ENCODE assay signal across 17 mouse cellular contexts in the genomic region with DNA sequence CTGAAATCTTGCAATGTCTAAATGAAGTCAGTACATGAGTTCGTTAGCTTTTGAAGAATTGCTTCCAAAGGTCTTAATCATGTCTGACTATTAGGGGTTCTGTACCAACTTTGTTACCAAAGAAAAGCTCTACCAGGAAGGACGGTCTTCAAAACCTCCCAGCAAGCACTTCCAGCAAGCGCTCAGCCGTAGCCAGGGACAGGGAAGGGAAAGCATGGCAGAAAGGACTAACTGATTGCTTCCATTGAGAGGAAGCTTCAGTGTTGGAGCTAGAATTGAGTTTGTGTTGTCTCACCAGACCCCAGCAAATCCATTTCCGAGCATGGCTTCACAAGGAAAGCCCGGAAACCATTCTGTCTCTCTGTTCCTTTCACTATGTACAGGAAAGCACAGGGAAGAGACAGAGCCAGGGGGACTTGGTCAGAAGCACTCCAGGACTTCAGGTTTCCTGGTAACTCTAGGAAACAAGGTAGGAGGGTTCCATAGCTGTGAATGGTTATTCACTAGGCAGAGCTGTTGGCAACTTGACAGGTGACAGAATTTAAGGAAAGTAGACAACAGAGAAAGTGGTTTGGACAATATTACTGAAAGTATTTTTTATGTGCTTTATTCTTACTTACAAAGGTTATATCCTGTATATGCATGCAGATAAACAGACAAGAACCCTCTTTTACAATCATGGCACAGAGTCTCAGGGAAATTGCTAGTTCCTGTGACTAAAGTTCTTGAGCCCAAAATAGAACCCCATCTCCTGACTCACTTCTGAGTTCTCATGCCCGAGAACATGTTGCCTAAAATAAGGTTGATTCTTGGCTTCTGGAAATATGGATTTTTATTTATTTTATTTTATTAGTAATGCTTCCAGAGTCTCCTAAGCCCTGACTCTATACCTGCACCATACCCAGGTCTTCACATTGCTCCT.
DNase-seq lines count a peak whose midpoint lies in the region; ATAC-seq lines count a peak whose summit lies in the region.
"Had no signal": no experiment of that assay in that cellular context is flagged by ENCODE, and none has a peak within 500 bp of the region (broad histone marks: within the 10 kb centered on the region; RNA-seq: fewer than 3 reads in every experiment).

No protein-coding gene starts in this region.

- H3K36me3 ChIP-seq in midbrain, embryonic 10.5 days = no peaks in the 10 kb centered on the region
- H3K36me3 ChIP-seq in midbrain, embryonic 13.5 days = no peaks in the 10 kb centered on the region
- no peaks in the 10 kb centered on the region for H3K36me3 ChIP-seq in forebrain, embryonic 15.5 days
- H3K36me3 ChIP-seq: embryonic facial prominence, embryonic 15.5 days; midbrain, embryonic 12.5 days; neural tube, embryonic 12.5 days had no signal

- no peak overlapping the region for H3K4me2 ChIP-seq in midbrain, embryonic 13.5 days (replicated peaks)
- H3K4me2 ChIP-seq in forebrain, embryonic 15.5 days (replicated peaks) = no peak overlapping the region
- H3K4me2 ChIP-seq: embryonic facial prominence, embryonic 15.5 days; midbrain, embryonic 12.5 days; neural tube, embryonic 12.5 days had no signal

- no peak overlapping the region for H3K4me3 ChIP-seq in midbrain, embryonic 10.5 days
- H3K4me3 ChIP-seq in midbrain, embryonic 13.5 days (replicated peaks) = no peak overlapping the region
- H3K4me3 ChIP-seq in forebrain, embryonic 15.5 days = no peak overlapping the region
- H3K4me3 ChIP-seq: embryonic facial prominence, embryonic 15.5 days; midbrain, embryonic 12.5 days; neural tube, embryonic 12.5 days had no signal

- no peaks in the 10 kb centered on the region for H3K9me3 ChIP-seq in midbrain, embryonic 10.5 days (replicated peaks)
- H3K9me3 ChIP-seq in midbrain, embryonic 13.5 days = no peaks in the 10 kb centered on the region
- no peaks in the 10 kb centered on the region for H3K9me3 ChIP-seq in forebrain, embryonic 15.5 days
- H3K9me3 ChIP-seq: embryonic facial prominence, embryonic 15.5 days; midbrain, embryonic 12.5 days; neural tube, embryonic 12.5 days had no signal

- no peak overlapping the region for H3K9ac ChIP-seq in midbrain, embryonic 13.5 days (replicated peaks)
- H3K9ac ChIP-seq in forebrain, embryonic 15.5 days (replicated peaks) = no peak overlapping the region
- H3K9ac ChIP-seq: embryonic facial prominence, embryonic 15.5 days; midbrain, embryonic 12.5 days; neural tube, embryonic 12.5 days had no signal

- WGBS in midbrain, embryonic 10.5 days = 68% methylated on average over 7 of the region's 7 CpGs
- WGBS in midbrain, embryonic 13.5 days = 68% methylated on average over 7 of the region's 7 CpGs
- WGBS in forebrain, embryonic 15.5 days = 69% methylated on average over 7 of the region's 7 CpGs

- H3K4me1 ChIP-seq in midbrain, embryonic 10.5 days = peaks cover 26% of the 10 kb centered on the region
- peaks cover 8% of the 10 kb centered on the region; the same call in 1 of the 2 replicates for H3K4me1 ChIP-seq in midbrain, embryonic 13.5 days (replicated peaks)
- H3K4me1 ChIP-seq in forebrain, embryonic 15.5 days = peaks cover 10% of the 10 kb centered on the region
- H3K4me1 ChIP-seq: embryonic facial prominence, embryonic 15.5 days; neural tube, embryonic 12.5 days had no signal

- DNase-seq in heart, adult 11 months = peak; percentile 25
- DNase-seq in heart, adult 8-10 months (ENCODE audit: low spot score) = no peak
- no peak for DNase-seq in midbrain, embryonic 10.5 days (ENCODE audit: low spot score)
- DNase-seq in telencephalon, adult 2 months (ENCODE audit: low read depth, low spot score) = peak; percentile 50
- DNase-seq in ovary, postnatal 10 days (ENCODE audit: low spot score) = no peak
- DNase-seq: adrenal gland, postnatal 36 days; cerebellum, adult 9-11 months; gastrocnemius, postnatal 10 days; kidney, adult 8-10 months; lung, adult 18-20 months; lung, postnatal 36 days; thymus, adult 18-20 months had no signal

- H3K27me3 ChIP-seq in midbrain, embryonic 10.5 days (ENCODE audit: low read depth, poor library complexity, severe bottlenecking) = peaks cover 14% of the 10 kb centered on the region; the same call in 1 of the 2 replicates
- H3K27me3 ChIP-seq in midbrain, embryonic 13.5 days = peaks cover 26% of the 10 kb centered on the region
- no peaks in the 10 kb centered on the region for H3K27me3 ChIP-seq in forebrain, embryonic 15.5 days
- H3K27me3 ChIP-seq: neural tube, embryonic 12.5 days had no signal

- peak overlapping the region; percentile 30; the same call in 1 of the 2 replicates for H3K27ac ChIP-seq in midbrain, embryonic 10.5 days (replicated peaks)
- H3K27ac ChIP-seq in midbrain, embryonic 13.5 days = no peak overlapping the region
- 0 out of 2 replicates have a peak overlapping the region, but pooled peaks have one; percentile 28 for H3K27ac ChIP-seq in forebrain, embryonic 15.5 days (replicated peaks)
- H3K27ac ChIP-seq: embryonic facial prominence, embryonic 15.5 days; midbrain, embryonic 12.5 days; neural tube, embryonic 12.5 days had no signal

- ATAC-seq in midbrain, embryonic 13.5 days = no peak
- peak; percentile 8; the same call in 1 of the 2 replicates for ATAC-seq in forebrain, embryonic 15.5 days (replicated peaks)

Comparison
In these comparisons a context has a peak if more than half of its experiments do, and no peak if none do; other contexts are left out.
1. DNase-seq: peak in heart, adult 11 months (single experiment) and telencephalon, adult 2 months (single experiment); none in heart, adult 8-10 months (single experiment), midbrain, embryonic 10.5 days (single experiment) and ovary, postnatal 10 days (single experiment).